Mouse (Mus musculus) macrophage (primary cell): Measurements from ENCODE around the gene Dus3l. TPM values are rescaled to one million over a fixed set of nuclear protein-coding genes. Genes with fewer than 3 reads are reported as not detected.

Experiments used
- H3K27ac ChIP-seq: fragments of 350-480 bp; formaldehyde crosslinking; 2 replicates; pipeline ENCODE4 v1.9.0; 2021
- H3K36me3 ChIP-seq: fragments of 350-480 bp; formaldehyde crosslinking; 2 replicates; pipeline ENCODE4 v1.9.0; 2021; ENCODE audit errors: inconsistent target
- H3K4me3 ChIP-seq: fragments of 350-480 bp; formaldehyde crosslinking; 2 replicates; pipeline ENCODE4 v1.9.0; 2021; ENCODE audit errors: inconsistent target
- H3K79me2 ChIP-seq: fragments of 350-480 bp; formaldehyde crosslinking; 2 replicates; pipeline ENCODE4 v1.9.0; 2021; ENCODE audit errors: inconsistent target
- WGBS: methylation state at CpG from one replicate; pipeline ENCODE4 v1.1.7; 2026; ENCODE audit warnings: inconsistent platforms; ENCODE audit not compliant: missing documents; 5-methylcytosine and 5-hydroxymethylcytosine counted together
- polyA plus RNA-seq: library from polyadenylated mRNA; stranded (reverse); fragments of 250-400 nt; gene quantifications from 3 replicates; pipeline ENCODE4 v1.2.4, GENCODE M21; 2018; ENCODE audit warnings: inconsistent platforms

The Dus3l gene
- polyA plus RNA-seq, 1 experiment from 2014 or later = 9.0 TPM

GRCm38 (mm10) chr17:56736534-56736933, 28.0 kb upstream of the Dus3l start:
- Histone ChIP-seq H3K36me3 (no peaks in the 10 kb centered on the region), H3K79me2 (no peaks in the 10 kb centered on the region), H3K4me3 (no peak overlapping the region), H3K27ac (no peak overlapping the region)
- 59% methylated on average over 8 of the region's 8 CpGs for WGBS

- 87% methylated on average over 10 of the region's 10 CpGs for WGBS
- no peaks in the 10 kb centered on the region for H3K36me3 ChIP-seq
These were observed 26.3 kb upstream of the Dus3l start for GRCm38 (mm10) chr17:56738221-56738620.

GRCm38 (mm10) chr17:56740118-56740787, 24.3 kb upstream of the Dus3l start:
- no peaks in the 10 kb centered on the region for H3K36me3 ChIP-seq
- H3K27ac ChIP-seq = no peak overlapping the region
- WGBS = 92% methylated on average over 16 of the region's 17 CpGs

More at GRCm38 (mm10) chr17:56738221-56738620, 26.3 kb upstream of the Dus3l start:
- Histone ChIP-seq H3K27ac (no peak overlapping the region), H3K4me3 (no peak overlapping the region), H3K79me2 (no peaks in the 10 kb centered on the region)

DNA sequence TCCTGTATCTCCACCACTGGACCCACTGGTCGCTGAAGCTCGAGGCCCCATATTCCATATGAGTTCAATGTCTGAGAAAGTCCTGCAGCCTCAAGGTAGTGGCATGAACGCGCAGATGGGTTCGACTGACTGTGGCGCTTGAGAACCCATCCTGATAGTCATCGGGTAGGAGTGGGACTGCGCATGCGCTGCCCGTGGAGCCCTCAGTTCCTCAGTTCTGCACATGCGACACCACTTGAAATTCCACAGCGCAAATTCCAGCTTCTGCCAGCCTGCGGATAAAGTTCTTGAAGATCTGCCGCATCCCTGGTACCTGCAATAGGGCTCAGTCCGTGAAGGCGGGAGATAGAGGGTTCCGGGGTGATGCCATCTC, 23.8 kb upstream of the Dus3l start:
- Histone ChIP-seq H3K27ac (no peak overlapping the region), H3K79me2 (no peaks in the 10 kb centered on the region)
- WGBS = 83% methylated on average over 16 of the region's 17 CpGs

More at GRCm38 (mm10) chr17:56740118-56740787, 24.3 kb upstream of the Dus3l start:
- Histone ChIP-seq H3K4me3 (no peak overlapping the region), H3K79me2 (no peaks in the 10 kb centered on the region)

GRCm38 (mm10) chr17:56744173-56744572, 20.4 kb upstream of the Dus3l start:
- Histone ChIP-seq H3K4me3 (no peak overlapping the region), H3K36me3 (no peaks in the 10 kb centered on the region), H3K79me2 (no peaks in the 10 kb centered on the region), H3K27ac (no peak overlapping the region)
- WGBS = 42% methylated on average over 4 of the region's 5 CpGs

More for the DNA sequence above, 23.8 kb upstream of the Dus3l start:
- Histone ChIP-seq H3K36me3 (no peaks in the 10 kb centered on the region), H3K4me3 (no peak overlapping the region)

- WGBS = 55% methylated on average over 58 of the region's 71 CpGs
- Histone ChIP-seq H3K79me2 (no peaks in the 10 kb centered on the region), H3K27ac (no peak overlapping the region), H3K4me3 (no peak overlapping the region), H3K36me3 (no peaks in the 10 kb centered on the region)
These were observed 13.0 kb upstream of the Dus3l start for GRCm38 (mm10) chr17:56751404-56752072.

DNA sequence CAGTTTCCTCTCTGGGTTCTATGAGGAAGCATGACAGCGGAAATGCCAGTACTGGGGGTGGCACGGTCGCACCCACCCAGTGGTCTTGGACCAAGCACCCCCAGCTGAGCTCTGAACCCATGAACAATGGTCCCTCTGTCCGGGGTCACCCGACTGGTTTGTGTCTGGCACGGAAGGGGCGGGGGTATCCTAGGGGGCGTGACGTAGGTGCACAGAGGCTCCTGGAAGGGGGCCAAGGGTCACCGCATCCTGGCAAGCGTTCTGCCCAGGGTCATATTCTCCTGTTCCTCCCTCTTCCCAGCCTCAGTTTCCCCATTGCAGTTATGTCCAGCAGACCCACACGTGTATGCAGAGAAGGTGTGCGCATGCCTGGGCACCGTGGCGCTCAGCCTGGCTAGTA, 11.1 kb upstream of the Dus3l start:
- Histone ChIP-seq H3K79me2 (no peaks in the 10 kb centered on the region), H3K4me3 (no peak overlapping the region), H3K27ac (no peak overlapping the region), H3K36me3 (no peaks in the 10 kb centered on the region)
- WGBS = 37% methylated on average over 13 of the region's 15 CpGs

GRCm38 (mm10) chr17:56754271-56755185, 10.0 kb upstream of the Dus3l start:
- H3K4me3 ChIP-seq = no peak overlapping the region
- WGBS = 11% methylated on average over 36 of the region's 36 CpGs
- no peaks in the 10 kb centered on the region for H3K79me2 ChIP-seq
- H3K27ac ChIP-seq = no peak overlapping the region
- no peaks in the 10 kb centered on the region for H3K36me3 ChIP-seq

DNA sequence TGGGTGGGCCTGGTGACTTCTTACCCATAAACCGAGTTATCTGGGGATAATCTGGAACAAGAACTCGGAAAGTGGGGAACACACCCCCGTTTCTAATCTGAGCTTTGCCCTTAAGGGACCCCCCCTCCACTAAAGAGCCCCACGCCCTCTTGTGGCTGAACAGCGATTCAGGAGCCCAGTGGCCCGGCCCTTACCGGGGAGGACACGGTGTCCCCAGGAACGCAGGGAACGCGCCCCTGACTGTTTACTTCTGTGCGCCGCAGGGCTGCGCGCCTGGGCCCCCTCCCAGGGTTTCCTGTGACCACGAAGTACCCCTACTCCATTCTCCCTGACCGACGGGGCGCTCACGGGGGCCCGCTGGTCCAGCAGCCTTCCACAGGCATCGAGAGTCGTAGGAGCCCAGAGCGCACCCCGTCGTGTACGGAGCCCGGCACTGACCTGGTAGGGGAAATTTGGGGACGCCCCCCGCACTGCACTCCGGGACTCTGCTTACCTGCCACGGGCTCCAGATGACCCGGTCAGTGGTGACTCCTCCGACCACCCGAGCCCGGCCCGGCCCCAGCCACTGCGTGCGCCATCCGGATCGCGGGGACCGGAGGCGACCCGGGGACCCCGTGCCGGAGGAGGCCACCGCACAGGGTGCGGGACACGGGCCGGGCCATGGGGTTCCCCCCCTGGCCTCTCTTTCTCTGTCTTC, 7.7 kb upstream of the Dus3l start:
- 2% methylated on average over 51 of the region's 51 CpGs for WGBS
- no peaks in the 10 kb centered on the region for H3K36me3 ChIP-seq
- H3K79me2 ChIP-seq = no peaks in the 10 kb centered on the region
- H3K4me3 ChIP-seq = no peak overlapping the region
- H3K27ac ChIP-seq = no peak overlapping the region

DNA sequence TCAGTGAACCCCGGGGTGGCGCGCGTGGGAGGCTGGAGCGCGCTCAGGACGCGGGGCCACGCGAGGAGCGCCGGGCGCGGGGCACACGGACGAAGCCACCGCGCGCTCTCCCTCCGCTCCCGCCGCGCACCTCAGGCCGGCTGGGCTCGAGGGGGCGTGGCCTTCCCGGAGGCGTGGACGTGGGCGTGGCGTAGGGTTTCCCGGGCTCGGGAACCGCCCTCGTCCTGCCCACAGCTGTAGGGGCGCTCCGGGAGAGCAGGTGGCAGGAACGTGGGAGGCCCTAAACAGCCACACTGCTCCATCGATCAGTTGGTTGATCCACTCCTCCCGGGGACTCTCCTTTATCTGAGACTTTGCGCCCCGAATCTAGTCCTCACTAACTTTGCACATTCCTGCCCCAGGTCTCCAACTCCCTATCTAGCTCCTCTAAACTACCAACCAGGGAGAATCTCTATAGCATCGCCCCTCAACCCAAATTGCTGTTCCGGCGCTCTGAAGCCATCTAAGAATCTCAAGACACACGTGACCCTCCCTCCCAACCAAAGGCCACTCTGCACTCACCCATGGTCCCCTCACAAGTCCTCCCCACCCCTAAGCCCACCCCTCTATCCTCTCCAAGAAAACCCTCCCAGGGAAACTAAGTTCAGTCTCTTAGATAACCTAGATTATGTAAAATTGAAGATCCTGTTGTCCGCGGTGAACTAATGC, 7.0 kb upstream of the Dus3l start, which contains the start of gene Nrtn:
TSS of gene Nrtn (minus strand) at position 115 of the 708 bp plus-strand sequence.
- Histone ChIP-seq H3K27ac (no peak within 1 kb of the TSS), H3K4me3 (no peak within 1 kb of the TSS), H3K79me2 (no peaks in the 10 kb centered on the region), H3K36me3 (no peaks in the 10 kb centered on the region)
- WGBS = 2% methylated on average over 42 of the region's 48 CpGs

DNA sequence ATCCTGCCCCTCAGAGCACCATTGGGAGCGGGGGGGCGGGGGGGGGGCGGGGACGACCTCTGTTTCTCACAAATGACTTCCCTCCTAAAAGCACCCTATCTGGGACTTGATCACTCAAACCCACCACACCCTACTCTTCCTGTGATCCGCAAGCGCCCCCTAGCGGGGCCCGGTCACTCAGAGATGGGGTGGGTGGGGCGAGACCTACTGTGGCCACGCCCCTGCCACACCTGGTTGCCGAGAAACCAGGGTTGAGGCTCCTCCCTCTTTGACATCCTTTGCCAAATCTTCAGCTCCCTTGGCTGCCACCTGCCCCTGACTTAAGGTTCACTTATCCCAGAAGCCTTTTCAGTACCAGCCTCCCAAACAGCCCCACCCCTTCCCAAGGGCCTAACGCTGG, 6.4 kb upstream of the Dus3l start:
- H3K27ac ChIP-seq = no peak overlapping the region
- H3K36me3 ChIP-seq = no peaks in the 10 kb centered on the region
- no peaks in the 10 kb centered on the region for H3K79me2 ChIP-seq
- WGBS = 11% methylated on average over 12 of the region's 12 CpGs
- no peak overlapping the region for H3K4me3 ChIP-seq

DNA sequence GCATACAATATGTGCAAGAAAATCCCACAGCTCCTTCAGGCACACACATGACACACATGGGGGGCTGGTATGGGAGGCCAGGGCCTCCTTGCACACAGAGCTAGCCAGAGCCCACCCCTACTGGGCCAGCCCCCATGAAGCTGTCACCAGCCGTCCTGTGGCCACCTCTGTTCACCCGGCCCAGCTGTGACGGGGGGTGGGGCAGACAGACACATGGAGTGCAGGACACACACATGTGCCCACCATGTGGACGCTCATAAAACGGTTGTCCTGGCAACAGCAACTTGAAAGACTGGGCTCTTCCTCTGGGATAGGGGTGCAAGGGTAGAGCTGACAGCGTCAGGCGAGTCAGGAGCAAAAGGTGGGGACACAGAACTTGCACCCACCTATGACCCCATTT, 5.3 kb upstream of the Dus3l start:
- H3K4me3 ChIP-seq = no peak overlapping the region
- 80% methylated on average over 6 of the region's 7 CpGs for WGBS
- no peak overlapping the region for H3K27ac ChIP-seq
- H3K36me3 ChIP-seq = no peaks in the 10 kb centered on the region
- no peaks in the 10 kb centered on the region for H3K79me2 ChIP-seq

GRCm38 (mm10) chr17:56761077-56761476, 3.5 kb upstream of the Dus3l start:
- Histone ChIP-seq H3K79me2 (peaks cover 5% of the 10 kb centered on the region; the same call in 1 of the 2 replicates), H3K27ac (no peak overlapping the region), H3K4me3 (no peak overlapping the region), H3K36me3 (no peaks in the 10 kb centered on the region)
- 61% methylated on average over 3 of the region's 3 CpGs for WGBS
